Mouse (Mus musculus) gastrocnemius, postnatal 10 days (tissue): ENCODE data around the gene Col9a3. TPM values are rescaled to one million over a fixed set of nuclear protein-coding genes. Genes with fewer than 3 reads are reported as not detected.

Experiments
- DNase-seq: peaks from one replicate; pipeline ENCODE4 v3.0.0; 2021; ENCODE audit warnings: mixed read lengths
- total RNA-seq, 2 experiments: library from RNA; stranded (reverse); gene quantifications; 2 replicates each; pipeline ENCODE4 v1.2.3; 2021

Col9a3 gene
- total RNA-seq, 2 experiments from 2014 or later, result 1.0 to 1.4 TPM

GRCm38 (mm10) chr2:180641576-180642554 lies 44.3 kb downstream of the Col9a3 start:
- no peak for DNase-seq

- peak; percentile 32 for DNase-seq
Measured at GRCm38 (mm10) chr2:180642555-180643260, 45.1 kb downstream of the Col9a3 start, which contains the start of gene Tcfl5. TSS of gene Tcfl5 (minus strand) at chr2:180642708.

- DNase-seq, result no peak
Measured at GRCm38 (mm10) chr2:180643626-180644025, 46.0 kb downstream of the Col9a3 start.

- DNase-seq, result no peak
Measured at GRCm38 (mm10) chr2:180646841-180647240, 49.3 kb downstream of the Col9a3 start.

GRCm38 (mm10) chr2:180654666-180655065 lies 57.1 kb downstream of the Col9a3 start:
- no peak for DNase-seq

GRCm38 (mm10) chr2:180655150-180655549 lies 57.6 kb downstream of the Col9a3 start:
- DNase-seq, result no peak

GRCm38 (mm10) chr2:180657394-180658013 lies 59.9 kb downstream of the Col9a3 start:
- DNase-seq, result peak; percentile 72

- DNase-seq, result no peak
Measured at GRCm38 (mm10) chr2:180658381-180658780, 60.8 kb downstream of the Col9a3 start.

- DNase-seq, result peak; percentile 14
Measured at GRCm38 (mm10) chr2:180659353-180660150, 62.0 kb downstream of the Col9a3 start.

GRCm38 (mm10) chr2:180660521-180660920 lies 62.9 kb downstream of the Col9a3 start:
- no peak for DNase-seq

GRCm38 (mm10) chr2:180662008-180662407 lies 64.4 kb downstream of the Col9a3 start:
- DNase-seq, result no peak

Other genes with a start within 250 kb of the Col9a3 start
- under 1 TPM; 0.28 to 0.41 TPM for gene Slco4a1, start 141.5 kb upstream of the Col9a3 start, total RNA-seq
- gene Ntsr1, start 97.8 kb upstream of the Col9a3 start, total RNA-seq, result under 1 TPM; 0.14 TPM
- gene Mrgbp, start 16.5 kb upstream of the Col9a3 start, total RNA-seq, result 10 to 100 TPM in 1 of 2 experiments, 1 to 10 TPM in 1; 7.5 to 10.4 TPM
- gene Ogfr, start 8.5 kb upstream of the Col9a3 start, total RNA-seq, result 10 to 100 TPM; 27.9 to 32.2 TPM
- under 1 TPM; 0.28 to 0.41 TPM for gene Tcfl5, start 44.9 kb downstream of the Col9a3 start, total RNA-seq
- 10 to 100 TPM; 21.4 to 32.2 TPM for gene Dido1, start 112.2 kb downstream of the Col9a3 start, total RNA-seq
- 10 to 100 TPM; 50.4 to 51.6 TPM for gene Gid8, start 112.3 kb downstream of the Col9a3 start, total RNA-seq
- 1 to 10 TPM in 1 of 2 experiments, under 1 TPM in 1; 0.52 to 1.8 TPM for gene Slc17a9, start 127.5 kb downstream of the Col9a3 start, total RNA-seq
- gene Bhlhe23, start 179.1 kb downstream of the Col9a3 start, total RNA-seq, result not detected